Mouse (Mus musculus) G1E (cell line): ENCODE results near the gene Tacc2. TPM values are rescaled to one million over a fixed set of nuclear protein-coding genes. Genes with fewer than 3 reads are reported as not detected.
A peak's percentile ranks its signal among the peaks of the same experiment; 100 is the strongest.

Experiments used
- ATAC-seq: 2 replicates; pipeline ENCODE4 v1.8.0; 2016; ENCODE audit warnings: mild to moderate bottlenecking; ENCODE audit not compliant: insufficient number of reproducible peaks, poor library complexity, low FRiP score, severe bottlenecking; ENCODE audit errors: extremely low read depth
- DNase-seq: peaks from one replicate; pipeline ENCODE4 v3.0.0; 2012; ENCODE audit warnings: low spot score
- H3K27me3 ChIP-seq: 2 replicates; pipeline ENCODE4 v1.6.1; 2012; ENCODE audit warnings: mild to moderate bottlenecking, low read length, inconsistent platforms; ENCODE audit not compliant: insufficient read depth
- H3K36me3 ChIP-seq: replicated peaks from 2 replicates; pipeline ENCODE3; 2012; ENCODE audit warnings: mild to moderate bottlenecking, inconsistent platforms
- H3K4me1 ChIP-seq: 2 replicates; pipeline ENCODE4 v1.6.1; 2012; ENCODE audit warnings: low read depth, low read length, inconsistent platforms, mixed read lengths; ENCODE audit not compliant: insufficient read depth
- H3K4me3 ChIP-seq: 2 replicates; pipeline ENCODE4 v1.5.1; 2012; ENCODE audit warnings: low read depth, mild to moderate bottlenecking, inconsistent platforms, low read length, moderate library complexity, mixed read lengths
- H3K9me3 ChIP-seq: replicated peaks from 2 replicates; pipeline ENCODE4 v1.6.1; 2012; ENCODE audit warnings: inconsistent platforms
- CTCF ChIP-seq: IDR thresholded peaks from 2 replicates; pipeline ENCODE4 v1.5.1; 2012; ENCODE audit warnings: low read depth, low read length, inconsistent platforms, mixed read lengths
- GATA1 ChIP-seq: IDR thresholded peaks from 2 replicates; pipeline ENCODE4 v1.6.1; 2012; ENCODE audit warnings: borderline replicate concordance, low read length, inconsistent platforms, mixed read lengths
- GATA2 ChIP-seq: IDR thresholded peaks from 2 replicates; pipeline ENCODE4 v1.6.1; 2012; ENCODE audit warnings: low read depth, low read length, inconsistent platforms, borderline replicate concordance
- POLR2AphosphoS5 ChIP-seq: IDR thresholded peaks from 2 replicates; pipeline ENCODE4 v1.6.1; 2012; ENCODE audit warnings: low read depth, low read length, inconsistent platforms; ENCODE audit not compliant: insufficient replicate concordance
- TAL1 ChIP-seq: conservative IDR thresholded peaks from 2 replicates; pipeline ENCODE4 v1.6.1; 2012; ENCODE audit warnings: low read depth, low read length, inconsistent platforms, mixed read lengths
- polyA plus RNA-seq: library from polyadenylated mRNA; stranded (reverse); fragments of >175 nt; gene quantifications from 2 replicates; pipeline ENCODE4 v1.2.3, GENCODE M21; 2012
- total RNA-seq, 2 experiments: library from RNA; stranded (forward) in 1 of 2; stranded (reverse) in 1 of 2; fragments of 200-1000 nt in 1 of 2; fragments of >200 nt in 1 of 2; fragmentation: Nextera tagmentation in 1 of 2; gene quantifications; 2 replicates each; pipeline ENCODE4 v1.2.3; 2014 to 2017

Gene Tacc2
- total and polyA plus RNA-seq, 3 experiments, result 0.38 TPM; not detected in 2

DNA sequence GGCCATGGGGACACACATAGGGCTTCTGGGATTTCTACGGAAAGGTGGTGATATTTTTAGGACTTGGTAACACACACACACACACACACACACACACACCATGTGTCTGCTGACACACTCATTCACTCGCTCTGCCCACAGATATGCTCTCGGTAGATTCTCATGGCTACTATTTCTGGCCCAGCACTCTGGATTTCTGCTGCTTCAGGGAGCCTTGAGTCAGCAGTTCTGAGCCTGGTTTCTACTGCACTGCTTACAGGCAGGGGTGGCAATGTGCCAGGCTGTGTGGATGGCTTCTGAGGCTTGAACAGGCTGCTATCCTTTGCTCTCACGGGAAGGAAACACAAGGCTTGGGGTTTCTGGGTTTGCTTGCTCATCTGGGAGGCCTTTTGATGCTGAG, 104.6 kb downstream of the Tacc2 start:
- Histone ChIP-seq H3K4me1 (no peaks in the 10 kb centered on the region), H3K36me3 (no peaks in the 10 kb centered on the region), H3K27me3 (no peaks in the 10 kb centered on the region), H3K4me3 (no peak overlapping the region), H3K9me3 (peaks cover 64% of the 10 kb centered on the region)
- TF ChIP-seq GATA2 (no peak), TAL1 (no peak), CTCF (no peak), POLR2AphosphoS5 (no peak), GATA1 (no peak)
- DNase-seq (no peak), ATAC-seq (no peak)

GRCm38 (mm10) chr7:130688601-130689000, 111.4 kb downstream of the Tacc2 start:
- no peak for TF ChIP-seq TAL1
- no peak for TF ChIP-seq CTCF
- TF ChIP-seq GATA1, result no peak
- no peak for TF ChIP-seq POLR2AphosphoS5
- TF ChIP-seq GATA2, result no peak
- Histone ChIP-seq H3K4me3 (no peak overlapping the region), H3K4me1 (no peaks in the 10 kb centered on the region), H3K36me3 (no peaks in the 10 kb centered on the region), H3K9me3 (peaks cover 64% of the 10 kb centered on the region), H3K27me3 (no peaks in the 10 kb centered on the region)
- DNase-seq (no peak), ATAC-seq (no peak)

- no peaks in the 10 kb centered on the region for H3K36me3 ChIP-seq
- DNase-seq (no peak), ATAC-seq (no peak)
- H3K4me1 ChIP-seq, result no peaks in the 10 kb centered on the region
- H3K27me3 ChIP-seq, result no peaks in the 10 kb centered on the region
- peaks cover 76% of the 10 kb centered on the region for H3K9me3 ChIP-seq
- H3K4me3 ChIP-seq, result no peak overlapping the region
- TF ChIP-seq GATA2 (no peak), GATA1 (no peak), CTCF (no peak), TAL1 (no peak)
Measured at GRCm38 (mm10) chr7:130690869-130691268, 113.6 kb downstream of the Tacc2 start.

DNA sequence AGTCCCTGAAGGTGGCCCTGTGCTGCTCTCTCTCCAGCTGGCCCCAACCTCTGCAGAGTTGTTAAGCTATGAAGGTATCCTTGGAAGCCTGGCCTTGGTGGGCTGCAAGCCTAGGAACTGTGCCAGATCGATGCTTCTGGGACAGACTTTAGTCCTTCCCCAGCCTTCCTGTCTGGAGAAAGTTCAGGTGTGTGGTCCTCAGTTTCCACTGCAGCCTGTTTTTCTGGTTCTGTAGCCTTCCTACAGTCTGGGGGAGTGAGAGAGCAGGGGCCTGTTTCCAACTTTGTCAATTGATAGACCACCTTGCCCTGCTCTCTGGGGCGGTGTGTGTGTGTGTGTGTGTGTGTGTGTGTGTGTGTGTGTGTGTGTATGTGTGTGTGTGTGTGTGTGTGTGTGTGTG, 114.7 kb downstream of the Tacc2 start:
- ATAC-seq, result no peak
- H3K36me3 ChIP-seq, result no peaks in the 10 kb centered on the region
- TF ChIP-seq POLR2AphosphoS5, result no peak
- no peak for TF ChIP-seq CTCF
- no peak for TF ChIP-seq GATA1
- TF ChIP-seq TAL1, result no peak
- TF ChIP-seq GATA2, result no peak
- peaks cover 76% of the 10 kb centered on the region for H3K9me3 ChIP-seq
- no peaks in the 10 kb centered on the region for H3K27me3 ChIP-seq
- H3K4me3 ChIP-seq, result no peak overlapping the region
- no peak for DNase-seq
- no peaks in the 10 kb centered on the region for H3K4me1 ChIP-seq

DNA sequence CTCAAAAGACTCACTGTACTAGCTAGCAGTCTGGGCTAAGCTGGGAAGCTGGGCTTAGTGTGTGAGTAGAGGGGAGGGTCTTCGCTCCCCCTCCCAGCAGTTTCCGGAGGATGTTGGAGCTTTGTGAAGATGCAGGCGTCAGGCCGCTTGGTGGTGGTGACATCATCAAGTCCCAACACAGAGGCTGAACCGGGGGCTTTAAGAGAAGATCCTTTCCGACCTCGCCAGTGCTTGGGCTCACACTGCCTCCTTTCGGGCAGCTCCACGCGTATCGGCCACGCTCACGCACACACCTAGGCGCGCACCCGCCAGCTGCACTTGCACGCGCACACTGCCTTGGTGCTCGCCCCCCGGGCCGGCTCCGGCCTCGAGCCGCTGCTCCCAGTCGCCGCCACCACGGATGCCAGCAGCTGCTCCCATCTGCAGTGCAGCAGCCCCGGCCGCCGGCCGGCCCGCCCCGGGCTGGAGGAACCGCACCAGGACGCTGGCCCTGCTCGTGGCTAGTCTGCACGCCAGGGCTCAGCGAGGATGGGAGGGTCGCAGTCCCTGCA, 115.2 kb downstream of the Tacc2 start:
- Histone ChIP-seq H3K4me3 (peak overlapping the region; percentile 30; the same call in 1 of the 2 replicates), H3K4me1 (no peaks in the 10 kb centered on the region), H3K36me3 (no peaks in the 10 kb centered on the region), H3K9me3 (peaks cover 75% of the 10 kb centered on the region), H3K27me3 (no peaks in the 10 kb centered on the region)
- TF ChIP-seq CTCF, result no peak
- no peak for TF ChIP-seq GATA1
- no peak for TF ChIP-seq GATA2
- no peak for TF ChIP-seq TAL1
- no peak for TF ChIP-seq POLR2AphosphoS5
- DNase-seq, result no peak
- ATAC-seq, result no peak

GRCm38 (mm10) chr7:130692943-130693799, 115.9 kb downstream of the Tacc2 start:
- H3K4me3 ChIP-seq, result no peak overlapping the region
- no peaks in the 10 kb centered on the region for H3K36me3 ChIP-seq
- H3K9me3 ChIP-seq, result peaks cover 77% of the 10 kb centered on the region
- H3K4me1 ChIP-seq, result no peaks in the 10 kb centered on the region
- DNase-seq (no peak), ATAC-seq (no peak)
- TF ChIP-seq CTCF (no peak), TAL1 (no peak), GATA2 (no peak), POLR2AphosphoS5 (no peak), GATA1 (no peak)
- no peaks in the 10 kb centered on the region for H3K27me3 ChIP-seq
